Mouse (Mus musculus) hindbrain, embryonic 13.5 days (tissue): ENCODE measurements around the gene Upk1a. TPM values are rescaled to one million over a fixed set of nuclear protein-coding genes. Genes with fewer than 3 reads are reported as not detected.
A peak's percentile ranks its signal among the peaks of the same experiment; 100 is the strongest.

ENCODE experiments used
- ATAC-seq: fragments of 200-750 bp; cut with Nextera tagmentation; 2 replicates; pipeline ENCODE4 v1.8.0; 2017; ENCODE audit warnings: moderate TSS enrichment; ENCODE audit not compliant: low FRiP score
- H3K27ac ChIP-seq: fragments of 300-500 bp; sonication (generic); 2 replicates; pipeline ENCODE4 v1.5.1; 2015; ENCODE audit warnings: inconsistent platforms, mild to moderate bottlenecking, moderate library complexity
- H3K27me3 ChIP-seq: fragments of 300-500 bp; sonication (generic); 2 replicates; pipeline ENCODE4 v1.6.1; 2015; ENCODE audit warnings: mild to moderate bottlenecking, inconsistent platforms
- H3K36me3 ChIP-seq: fragments of 300-500 bp; sonication (generic); 2 replicates; pipeline ENCODE4 v1.6.1; 2015; ENCODE audit warnings: mild to moderate bottlenecking, inconsistent platforms
- H3K4me1 ChIP-seq: fragments of 300-500 bp; sonication (generic); replicated peaks from 2 replicates; pipeline ENCODE4 v1.6.1; 2015; ENCODE audit warnings: inconsistent platforms
- H3K4me2 ChIP-seq: fragments of 300-500 bp; sonication (generic); 2 replicates; pipeline ENCODE4 v1.6.1; 2015; ENCODE audit warnings: inconsistent platforms, mild to moderate bottlenecking, moderate library complexity
- H3K4me3 ChIP-seq: fragments of 300-500 bp; sonication (generic); 2 replicates; pipeline ENCODE4 v1.5.1; 2015; ENCODE audit warnings: mild to moderate bottlenecking, inconsistent platforms
- H3K9ac ChIP-seq: fragments of 300-500 bp; sonication (generic); 2 replicates; pipeline ENCODE4 v1.6.1; 2015; ENCODE audit warnings: mild to moderate bottlenecking, inconsistent platforms
- H3K9me3 ChIP-seq: fragments of 300-500 bp; sonication (generic); 2 replicates; pipeline ENCODE4 v1.6.1; 2016; ENCODE audit warnings: inconsistent platforms
- WGBS: fragments of 180-500 bp; shearing (Covaris S2); methylation state at CpG from one replicate; pipeline ENCODE4 v1.1.7; 2015; 5-methylcytosine and 5-hydroxymethylcytosine counted together
- polyA plus RNA-seq: library from polyadenylated mRNA; unstranded; fragments of >200 nt; fragmentation: Nextera tagmentation; extraction: Ambion mirVana; gene quantifications from 2 replicates; pipeline ENCODE4 v1.2.1, GENCODE M21; 2015

The Upk1a gene
- polyA plus RNA-seq, 1 experiment from 2014 or later, result 0.49 TPM

DNA sequence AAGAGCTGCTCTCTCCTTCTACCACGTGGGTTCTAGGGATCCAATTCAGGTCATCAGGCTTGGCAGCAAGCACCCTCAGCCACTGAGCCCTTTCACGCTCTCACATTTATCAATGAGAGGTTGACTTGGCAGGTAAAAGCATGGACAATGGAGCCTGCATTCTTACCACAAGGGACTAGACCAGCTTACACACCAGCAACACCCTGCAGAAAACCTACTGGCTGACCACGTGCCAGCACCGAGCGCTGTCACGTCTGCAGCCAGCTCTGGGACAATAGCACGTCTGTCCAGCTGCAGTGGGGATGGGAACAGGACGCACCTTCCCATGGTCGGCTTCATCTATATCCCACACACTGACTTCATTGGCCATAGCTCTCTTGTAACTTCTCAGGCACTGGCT is 6.0 kb upstream of the Upk1a start:
- H3K27ac ChIP-seq, result no peak overlapping the region
- H3K27me3 ChIP-seq, result no peaks in the 10 kb centered on the region
- peaks cover 73% of the 10 kb centered on the region for H3K36me3 ChIP-seq
- H3K9ac ChIP-seq, result no peak overlapping the region
- ATAC-seq, result no peak
- H3K4me1 ChIP-seq, result no peaks in the 10 kb centered on the region; the same call in 1 of the 2 replicates
- no peaks in the 10 kb centered on the region for H3K9me3 ChIP-seq
- H3K4me3 ChIP-seq, result no peak overlapping the region
- no peak overlapping the region for H3K4me2 ChIP-seq
- WGBS, result 96% methylated on average over 9 of the region's 9 CpGs

DNA sequence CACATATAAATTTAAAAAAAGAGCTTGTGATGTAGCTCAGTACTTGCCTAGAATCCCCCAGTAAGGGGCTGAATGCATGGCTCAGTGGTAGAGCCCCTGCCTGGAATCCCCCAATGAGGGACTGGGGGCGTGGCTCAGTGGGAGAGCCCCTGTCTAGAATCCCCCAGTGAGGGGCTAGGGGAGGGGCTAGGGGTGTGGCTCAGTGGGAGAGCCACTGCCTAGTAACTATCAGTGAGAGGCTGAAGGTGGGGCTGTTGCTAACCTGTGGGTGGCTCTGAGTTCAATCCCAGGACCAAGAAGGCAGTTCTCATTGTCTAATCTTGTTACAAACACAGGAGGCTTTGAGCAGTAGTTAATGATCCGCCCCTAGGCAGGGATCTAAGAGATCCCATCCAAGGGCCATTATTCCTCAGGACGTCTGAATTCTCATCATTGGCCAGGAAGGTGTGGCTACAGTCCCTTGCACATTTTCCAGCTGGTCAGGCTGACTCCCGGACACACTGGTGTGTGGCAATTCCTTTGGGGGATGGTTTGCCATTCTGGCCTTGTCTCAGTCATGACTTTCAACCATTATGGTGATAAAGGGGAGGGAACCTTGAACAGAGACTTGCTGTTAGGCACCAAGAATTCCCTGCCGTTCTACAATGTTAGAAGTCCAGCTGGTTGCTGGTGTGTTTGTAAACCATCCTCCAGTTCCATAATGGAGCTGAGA is 2.6 kb upstream of the Upk1a start:
- Histone ChIP-seq H3K27me3 (no peaks in the 10 kb centered on the region), H3K27ac (no peak overlapping the region), H3K4me1 (no peaks in the 10 kb centered on the region), H3K4me3 (no peak overlapping the region), H3K9me3 (no peaks in the 10 kb centered on the region), H3K4me2 (no peak overlapping the region), H3K9ac (no peak overlapping the region), H3K36me3 (peaks cover 48% of the 10 kb centered on the region)
- 0 out of 2 replicates have a peak, but pooled peaks have one; percentile 44 for ATAC-seq
- WGBS, result 54% methylated on average over 5 of the region's 5 CpGs

DNA sequence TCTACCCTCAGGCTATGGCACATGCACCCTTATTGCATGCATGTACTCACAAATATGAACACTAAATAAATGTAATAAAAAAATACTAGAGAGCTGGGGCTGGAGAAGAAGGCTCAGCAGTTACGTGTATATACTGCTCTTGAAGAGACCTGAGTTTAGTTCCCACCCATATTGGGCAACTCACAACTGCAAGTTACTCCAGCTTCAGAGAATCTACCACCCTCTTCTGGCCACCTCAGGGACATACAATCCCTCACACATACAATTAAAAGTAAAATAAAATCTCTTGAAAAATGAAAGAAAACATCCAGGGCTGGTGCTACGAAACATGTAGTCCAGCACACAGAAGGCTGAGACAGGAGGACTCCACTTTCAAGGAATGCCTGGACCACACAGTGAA is 1.8 kb upstream of the Upk1a start:
- H3K9me3 ChIP-seq, result no peaks in the 10 kb centered on the region
- H3K27me3 ChIP-seq, result no peaks in the 10 kb centered on the region
- no peak overlapping the region for H3K9ac ChIP-seq
- H3K27ac ChIP-seq, result no peak overlapping the region
- no peak for ATAC-seq
- no peaks in the 10 kb centered on the region for H3K4me1 ChIP-seq
- no peak overlapping the region for H3K4me3 ChIP-seq
- H3K4me2 ChIP-seq, result no peak overlapping the region
- peaks cover 46% of the 10 kb centered on the region for H3K36me3 ChIP-seq
- 88% methylated on average over 2 of the region's 2 CpGs for WGBS

GRCm38 (mm10) chr7:30613529-30614112 is 974 bp upstream of the Upk1a start:
- H3K4me3 ChIP-seq, result no peak overlapping the region
- no peaks in the 10 kb centered on the region for H3K4me1 ChIP-seq
- H3K4me2 ChIP-seq, result no peak overlapping the region
- H3K9me3 ChIP-seq, result no peaks in the 10 kb centered on the region
- peaks cover 37% of the 10 kb centered on the region for H3K36me3 ChIP-seq
- 22% methylated on average over 14 of the region's 14 CpGs for WGBS
- no peak overlapping the region for H3K9ac ChIP-seq
- no peaks in the 10 kb centered on the region for H3K27me3 ChIP-seq
- ATAC-seq, result no peak
- no peak overlapping the region for H3K27ac ChIP-seq

DNA sequence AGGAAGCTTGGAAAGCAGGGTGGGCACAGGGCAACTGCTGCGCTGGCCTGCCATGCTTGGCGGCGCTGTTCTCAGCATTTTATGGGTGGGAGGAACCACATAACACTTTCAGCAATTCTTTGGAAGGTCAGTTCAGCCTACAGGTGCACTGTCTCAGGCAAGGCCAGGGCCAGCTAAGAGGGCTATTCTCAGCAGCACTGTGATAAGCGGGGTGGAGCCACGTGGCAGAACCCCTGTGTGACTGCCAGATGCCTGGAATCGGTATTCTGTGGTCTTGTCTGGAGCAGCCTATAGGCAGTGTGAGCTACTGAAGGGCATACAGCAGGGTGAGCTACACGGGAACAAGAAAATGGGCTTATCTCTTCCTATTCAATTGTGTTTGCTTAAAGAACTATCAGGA is 2.6 kb downstream of the Upk1a start:
- Histone ChIP-seq H3K27ac (no peak overlapping the region), H3K27me3 (no peaks in the 10 kb centered on the region), H3K9ac (no peak overlapping the region), H3K36me3 (peaks cover 2% of the 10 kb centered on the region; the same call in 1 of the 2 replicates), H3K4me1 (no peaks in the 10 kb centered on the region), H3K9me3 (no peaks in the 10 kb centered on the region), H3K4me3 (no peak overlapping the region), H3K4me2 (no peak overlapping the region)
- WGBS, result 66% methylated on average over 7 of the region's 7 CpGs
- no peak for ATAC-seq

DNA sequence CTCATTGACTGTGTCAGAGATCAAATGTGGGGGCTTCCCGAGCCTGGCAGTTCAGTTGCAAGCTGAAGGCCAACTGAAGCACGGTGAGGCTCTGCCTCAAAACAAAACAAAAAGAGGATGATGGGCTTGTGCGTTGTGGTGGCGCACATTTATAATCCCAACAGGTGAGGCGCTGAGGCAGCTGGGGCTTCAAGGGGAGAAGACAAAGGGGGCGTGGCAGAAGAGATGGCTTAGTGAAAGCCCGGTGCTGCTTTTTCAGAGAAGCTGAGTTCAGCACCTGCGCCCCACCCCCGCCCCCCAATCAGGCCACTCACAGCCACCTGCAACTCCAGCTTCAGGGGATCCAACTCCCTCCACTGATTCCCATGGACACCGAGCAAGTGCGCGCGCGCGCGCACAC is 4.2 kb downstream of the Upk1a start:
- no peaks in the 10 kb centered on the region for H3K9me3 ChIP-seq
- H3K4me2 ChIP-seq, result no peak overlapping the region
- ATAC-seq, result no peak
- 54% methylated on average over 16 of the region's 16 CpGs for WGBS
- H3K36me3 ChIP-seq, result no peaks in the 10 kb centered on the region
- no peak overlapping the region for H3K9ac ChIP-seq
- H3K4me1 ChIP-seq, result no peaks in the 10 kb centered on the region
- H3K27me3 ChIP-seq, result no peaks in the 10 kb centered on the region
- no peak overlapping the region for H3K4me3 ChIP-seq
- no peak overlapping the region for H3K27ac ChIP-seq

- Histone ChIP-seq H3K9ac (no peak overlapping the region), H3K4me3 (no peak overlapping the region), H3K36me3 (no peaks in the 10 kb centered on the region), H3K9me3 (no peaks in the 10 kb centered on the region), H3K27ac (no peak overlapping the region), H3K4me2 (no peak overlapping the region), H3K27me3 (no peaks in the 10 kb centered on the region), H3K4me1 (no peaks in the 10 kb centered on the region)
- no peak for ATAC-seq
- 32% methylated on average over 8 of the region's 8 CpGs for WGBS
Observed at GRCm38 (mm10) chr7:30607706-30608309, 4.8 kb downstream of the Upk1a start.

- H3K4me3 ChIP-seq, result no peak overlapping the region
- no peaks in the 10 kb centered on the region for H3K9me3 ChIP-seq
- 88% methylated on average over 8 of the region's 8 CpGs for WGBS
- H3K4me1 ChIP-seq, result peaks cover 9% of the 10 kb centered on the region; the same call in 1 of the 2 replicates
- H3K9ac ChIP-seq, result peak overlapping the region; percentile 24; the same call in 1 of the 2 replicates
- no peaks in the 10 kb centered on the region for H3K27me3 ChIP-seq
- no peak overlapping the region for H3K4me2 ChIP-seq
- no peak for ATAC-seq
- no peaks in the 10 kb centered on the region for H3K36me3 ChIP-seq
- no peak overlapping the region for H3K27ac ChIP-seq
Observed at GRCm38 (mm10) chr7:30604944-30605343, 7.7 kb downstream of the Upk1a start.

- 65% methylated on average over 8 of the region's 8 CpGs for WGBS
- Histone ChIP-seq H3K4me2 (no peak overlapping the region), H3K4me3 (no peak overlapping the region), H3K9ac (peak overlapping the region; percentile 29; the same call in 1 of the 2 replicates), H3K9me3 (no peaks in the 10 kb centered on the region), H3K27me3 (no peaks in the 10 kb centered on the region), H3K4me1 (peaks cover 14% of the 10 kb centered on the region), H3K27ac (no peak overlapping the region), H3K36me3 (no peaks in the 10 kb centered on the region)
- ATAC-seq, result no peak
Observed at GRCm38 (mm10) chr7:30604424-30604823, 8.2 kb downstream of the Upk1a start.

- Histone ChIP-seq H3K4me3 (no peak overlapping the region), H3K27me3 (no peaks in the 10 kb centered on the region), H3K36me3 (no peaks in the 10 kb centered on the region), H3K9ac (no peak overlapping the region), H3K4me2 (no peak overlapping the region), H3K27ac (no peak overlapping the region), H3K9me3 (no peaks in the 10 kb centered on the region), H3K4me1 (peaks cover 14% of the 10 kb centered on the region)
- ATAC-seq, result no peak
- WGBS, result 58% methylated on average over 3 of the region's 3 CpGs
Observed at GRCm38 (mm10) chr7:30602583-30602982, 10.1 kb downstream of the Upk1a start.

GRCm38 (mm10) chr7:30600651-30601050 is 12.0 kb downstream of the Upk1a start:
- ATAC-seq, result no peak
- Histone ChIP-seq H3K4me2 (peak overlapping the region; percentile 40; the same call in 1 of the 2 replicates), H3K27ac (peak overlapping the region; percentile 40), H3K27me3 (no peaks in the 10 kb centered on the region), H3K9ac (no peak overlapping the region), H3K4me1 (peaks cover 14% of the 10 kb centered on the region), H3K4me3 (no peak overlapping the region), H3K9me3 (no peaks in the 10 kb centered on the region), H3K36me3 (no peaks in the 10 kb centered on the region)
- 70% methylated on average over 7 of the region's 7 CpGs for WGBS

DNA sequence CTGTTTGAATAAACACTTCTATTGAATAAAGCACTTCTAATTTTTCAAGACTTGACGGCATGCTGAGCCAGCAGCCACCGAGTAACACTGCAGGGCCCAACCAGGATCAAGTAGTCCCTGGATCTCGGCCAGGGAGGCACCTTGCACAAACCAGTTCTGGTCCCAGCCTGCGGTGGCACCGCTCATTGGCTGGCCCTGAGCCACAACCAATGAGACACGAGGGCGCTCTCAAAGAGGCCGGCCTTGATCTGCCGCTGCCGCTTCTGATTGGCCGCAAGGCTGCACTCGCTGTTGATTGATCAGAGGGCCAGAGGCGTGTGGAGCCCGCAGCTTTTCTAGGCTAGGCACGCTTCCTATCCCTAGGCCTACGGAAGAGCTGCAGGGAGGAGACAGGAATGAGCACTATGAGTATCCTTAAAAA is 12.7 kb downstream of the Upk1a start:
- Histone ChIP-seq H3K36me3 (no peaks in the 10 kb centered on the region), H3K9ac (no peak overlapping the region), H3K9me3 (no peaks in the 10 kb centered on the region), H3K4me1 (peaks cover 14% of the 10 kb centered on the region), H3K4me2 (peak overlapping the region; percentile 40), H3K27me3 (no peaks in the 10 kb centered on the region), H3K27ac (peak overlapping the region; percentile 73), H3K4me3 (peak overlapping the region; percentile 16; the same call in 1 of the 2 replicates)
- ATAC-seq, result peak; percentile 99
- WGBS, result under 1% methylated on average over 16 of the region's 16 CpGs
